Mouse (Mus musculus) CD4-positive, CD25-positive, alpha-beta regulatory T cell, adult 2 months (primary cell): ENCODE results near the gene Ppp1ca.

ENCODE experiments used
- DNase-seq: peaks from one replicate; pipeline ENCODE4 v3.0.0-alpha.2; 2012; ENCODE audit warnings: low read depth, low spot score

The Ppp1ca gene

GRCm38 (mm10) chr19:4191528-4192250 is at the start of gene Ppp1ca:
Gene Ppp1ca, plus strand, starts transcription at chr19:4192065.
- DNase-seq: peak; percentile 99

GRCm38 (mm10) chr19:4142416-4143173 is 49.3 kb upstream of the Ppp1ca start:
- DNase-seq: no peak

GRCm38 (mm10) chr19:4143759-4144268 is 48.1 kb upstream of the Ppp1ca start, which contains the start of gene Cabp4:
Gene Cabp4, minus strand, starts transcription at chr19:4144033.
- DNase-seq: no peak

- DNase-seq: peak; percentile 29
These were observed 47.0 kb upstream of the Ppp1ca start for GRCm38 (mm10) chr19:4144550-4145498.

- DNase-seq: no peak
These were observed 45.9 kb upstream of the Ppp1ca start for GRCm38 (mm10) chr19:4145936-4146335.

GRCm38 (mm10) chr19:4146366-4147021 is 45.4 kb upstream of the Ppp1ca start:
- DNase-seq: no peak

- no peak for DNase-seq
These were observed 44.9 kb upstream of the Ppp1ca start for GRCm38 (mm10) chr19:4147022-4147405.

GRCm38 (mm10) chr19:4147782-4148490 is 43.9 kb upstream of the Ppp1ca start:
- no peak for DNase-seq

GRCm38 (mm10) chr19:4148491-4148806 is 43.4 kb upstream of the Ppp1ca start, which contains the start of gene Coro1b:
Gene Coro1b, plus strand, starts transcription at chr19:4148619.
- DNase-seq: peak; percentile 93

- DNase-seq: no peak
These were observed 43.0 kb upstream of the Ppp1ca start for GRCm38 (mm10) chr19:4148819-4149218.

- no peak for DNase-seq
These were observed 42.6 kb upstream of the Ppp1ca start for GRCm38 (mm10) chr19:4149283-4149682.

- no peak for DNase-seq
These were observed 42.0 kb upstream of the Ppp1ca start for GRCm38 (mm10) chr19:4149764-4150461.

- DNase-seq: no peak
These were observed 41.0 kb upstream of the Ppp1ca start for GRCm38 (mm10) chr19:4150567-4151487.

GRCm38 (mm10) chr19:4151488-4151860 is 40.4 kb upstream of the Ppp1ca start:
- no peak for DNase-seq

GRCm38 (mm10) chr19:4151898-4152297 is 40.0 kb upstream of the Ppp1ca start:
- DNase-seq: no peak

- no peak for DNase-seq
These were observed 39.2 kb upstream of the Ppp1ca start for GRCm38 (mm10) chr19:4152445-4153231.

- no peak for DNase-seq
These were observed 38.6 kb upstream of the Ppp1ca start, which contains the start of gene Ptprcap for GRCm38 (mm10) chr19:4153232-4153654. Gene Ptprcap, plus strand, starts transcription at chr19:4153604.
